9 mouse cellular contexts compared by ENCODE assay signal in the genomic region with DNA sequence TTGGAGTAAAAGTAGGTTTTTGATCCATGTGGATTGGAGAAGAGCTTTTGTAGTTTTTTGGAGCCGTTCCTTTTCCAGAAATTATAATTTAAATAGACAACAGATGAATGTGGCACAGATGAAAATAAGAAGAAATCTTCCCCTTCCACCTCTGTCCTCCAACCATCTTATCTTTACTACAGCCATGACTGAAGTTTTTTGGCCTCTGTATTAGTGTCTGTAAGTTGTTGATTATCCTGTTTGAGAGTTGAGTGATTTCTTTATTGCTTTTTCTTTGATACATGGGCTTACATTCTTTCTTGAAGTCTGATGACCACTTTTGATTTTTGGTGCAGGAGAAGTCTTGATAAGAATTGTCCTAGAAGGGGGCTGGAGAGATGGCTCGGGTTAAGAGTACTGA. TPM values are rescaled to one million over a fixed set of nuclear protein-coding genes. Genes with fewer than 3 reads are reported as not detected.
DNase-seq lines count a peak whose midpoint lies in the region; ATAC-seq lines count a peak whose summit lies in the region.
"Had no signal": no experiment of that assay in that cellular context is flagged by ENCODE, and none has a peak within 500 bp of the region (broad histone marks: within the 10 kb centered on the region; RNA-seq: fewer than 3 reads in every experiment).

No protein-coding gene starts in this region.

- H3K4me2 ChIP-seq in kidney, embryonic 16.5 days (replicated peaks; ENCODE audit: low read depth, low read length) = peak overlapping the region; percentile 66
- H3K4me2 ChIP-seq in embryonic facial prominence, embryonic 12.5 days (replicated peaks) = peak overlapping the region; percentile 66
- H3K4me2 ChIP-seq in midbrain, embryonic 15.5 days = peak overlapping the region; percentile 91

- DNase-seq in kidney, postnatal 4 days = no peak
- peak; percentile 19 for DNase-seq in induced T-regulatory cell, adult 2 months (ENCODE audit: low read depth)
- DNase-seq in adrenal gland, postnatal 10 days = no peak
- no peak for DNase-seq in frontal cortex, adult 2 months (ENCODE audit: extremely low spot score in 1 of 2, low spot score in 1 of 2)
- no peak for DNase-seq in layer of hippocampus, postnatal 25 days (ENCODE audit: extremely low spot score in 1 of 2, low spot score in 1 of 2)
- DNase-seq: cerebellum, postnatal 14 days had no signal

- H3K4me1 ChIP-seq in kidney, embryonic 16.5 days (ENCODE audit: insufficient read depth, low read length) = peaks cover 21% of the 10 kb centered on the region
- peaks cover 11% of the 10 kb centered on the region for H3K4me1 ChIP-seq in embryonic facial prominence, embryonic 12.5 days
- peaks cover 37% of the 10 kb centered on the region for H3K4me1 ChIP-seq in midbrain, embryonic 15.5 days

- no peak overlapping the region for H3K27ac ChIP-seq in kidney, embryonic 16.5 days (ENCODE audit: low read length)
- 0 out of 2 replicates have a peak overlapping the region, but pooled peaks have one; percentile 97 for H3K27ac ChIP-seq in embryonic facial prominence, embryonic 12.5 days
- H3K27ac ChIP-seq in midbrain, embryonic 15.5 days = no peak overlapping the region

- peak overlapping the region; percentile 95 for H3K4me3 ChIP-seq in kidney, embryonic 16.5 days (ENCODE audit: low read length)
- H3K4me3 ChIP-seq in embryonic facial prominence, embryonic 12.5 days = peak overlapping the region; percentile 69
- H3K4me3 ChIP-seq in midbrain, embryonic 15.5 days = peak overlapping the region; percentile 79

- ATAC-seq in kidney, embryonic 16.5 days (ENCODE audit: low FRiP score, low TSS enrichment) = no peak
- no peak for ATAC-seq in embryonic facial prominence, embryonic 12.5 days (ENCODE audit: insufficient number of reproducible peaks, insufficient read depth, low FRiP score, low TSS enrichment)
- ATAC-seq in midbrain, embryonic 15.5 days (replicated peaks) = no peak

- peak overlapping the region; percentile 92 for H3K9ac ChIP-seq in kidney, embryonic 16.5 days (replicated peaks; ENCODE audit: low read length)
- H3K9ac ChIP-seq in embryonic facial prominence, embryonic 12.5 days = peak overlapping the region; percentile 73
- no peak overlapping the region; the same call in 1 of the 2 replicates for H3K9ac ChIP-seq in midbrain, embryonic 15.5 days

- WGBS in kidney, embryonic 16.5 days = 67% methylated on average over 2 of the region's 2 CpGs
- WGBS in embryonic facial prominence, embryonic 12.5 days = 67% methylated on average over 2 of the region's 2 CpGs
- 73% methylated on average over 2 of the region's 2 CpGs for WGBS in midbrain, embryonic 15.5 days

- no peaks in the 10 kb centered on the region for H3K27me3 ChIP-seq in kidney, embryonic 16.5 days (ENCODE audit: insufficient read depth, low read length)
- no peaks in the 10 kb centered on the region for H3K27me3 ChIP-seq in embryonic facial prominence, embryonic 12.5 days
- no peaks in the 10 kb centered on the region for H3K27me3 ChIP-seq in midbrain, embryonic 15.5 days (replicated peaks)

- no peaks in the 10 kb centered on the region for H3K36me3 ChIP-seq in kidney, embryonic 16.5 days (ENCODE audit: insufficient read depth, low read length)
- H3K36me3 ChIP-seq in embryonic facial prominence, embryonic 12.5 days = no peaks in the 10 kb centered on the region
- H3K36me3 ChIP-seq in midbrain, embryonic 15.5 days (replicated peaks) = no peaks in the 10 kb centered on the region

- no peaks in the 10 kb centered on the region for H3K9me3 ChIP-seq in kidney, embryonic 16.5 days (ENCODE audit: low read length)
- H3K9me3 ChIP-seq in embryonic facial prominence, embryonic 12.5 days = no peaks in the 10 kb centered on the region
- no peaks in the 10 kb centered on the region for H3K9me3 ChIP-seq in midbrain, embryonic 15.5 days

RNA-seq across cellular contexts. Expression of gene Gatad2b, which starts 1.7 kb away (rescaled TPM):
- 11.3 and 15.4 TPM in 2 replicates for polyA plus RNA-seq in kidney, embryonic 16.5 days (2015; fragmentation: Nextera tagmentation; extraction: Ambion mirVana)
- 16.6 and 18.2 TPM in 2 replicates for polyA plus RNA-seq in embryonic facial prominence, embryonic 12.5 days (2016; fragmentation: Nextera tagmentation; extraction: Ambion mirVana)
- polyA plus RNA-seq in midbrain, embryonic 15.5 days (2015; fragmentation: Nextera tagmentation; extraction: Ambion mirVana) = 13.2 and 14.5 TPM in 2 replicates
- 10 to 100 TPM; 55.5 to 65.9 TPM for total RNA-seq in adrenal gland, postnatal 10 days (2021)
- polyA plus RNA-seq in frontal cortex, adult 2 months (2012; rRNA removed) = 33.4 and 38.4 TPM in 2 replicates
- total RNA-seq in layer of hippocampus, postnatal 25 days (2021) = 100 to 1,000 TPM in 1 of 2 experiments, 10 to 100 TPM in 1; 90.0 to 112 TPM

RNA-seq across cellular contexts. Expression of gene Dennd4b, which starts 29.7 kb away (rescaled TPM):
- polyA plus RNA-seq in kidney, embryonic 16.5 days (2015; fragmentation: Nextera tagmentation; extraction: Ambion mirVana) = 3.7 and 4.7 TPM in 2 replicates
- 5.7 and 8.0 TPM in 2 replicates for polyA plus RNA-seq in embryonic facial prominence, embryonic 12.5 days (2016; fragmentation: Nextera tagmentation; extraction: Ambion mirVana)
- 7.4 and 11.2 TPM in 2 replicates for polyA plus RNA-seq in midbrain, embryonic 15.5 days (2015; fragmentation: Nextera tagmentation; extraction: Ambion mirVana)
- total RNA-seq in adrenal gland, postnatal 10 days (2021) = 10 to 100 TPM in 1 of 2 experiments, 1 to 10 TPM in 1; 8.5 to 17.0 TPM
- polyA plus RNA-seq in frontal cortex, adult 2 months (2012; rRNA removed) = 38.1 and 43.1 TPM in 2 replicates
- total RNA-seq in layer of hippocampus, postnatal 25 days (2021) = 10 to 100 TPM; 31.6 to 34.1 TPM

RNA-seq across cellular contexts. Expression of gene Crtc2, which starts 40.7 kb away (rescaled TPM):
- 24.8 and 33.7 TPM in 2 replicates for polyA plus RNA-seq in kidney, embryonic 16.5 days (2015; fragmentation: Nextera tagmentation; extraction: Ambion mirVana)
- 20.3 and 21.7 TPM in 2 replicates for polyA plus RNA-seq in embryonic facial prominence, embryonic 12.5 days (2016; fragmentation: Nextera tagmentation; extraction: Ambion mirVana)
- 24.0 and 26.6 TPM in 2 replicates for polyA plus RNA-seq in midbrain, embryonic 15.5 days (2015; fragmentation: Nextera tagmentation; extraction: Ambion mirVana)
- total RNA-seq in adrenal gland, postnatal 10 days (2021) = 10 to 100 TPM; 36.1 to 47.7 TPM
- polyA plus RNA-seq in frontal cortex, adult 2 months (2012; rRNA removed) = 55.0 and 58.0 TPM in 2 replicates
- total RNA-seq in layer of hippocampus, postnatal 25 days (2021) = 10 to 100 TPM; 27.9 to 39.0 TPM

RNA-seq across cellular contexts. Expression of gene Slc39a1, which starts 46.7 kb away (rescaled TPM):
- polyA plus RNA-seq in kidney, embryonic 16.5 days (2015; fragmentation: Nextera tagmentation; extraction: Ambion mirVana) = 108 and 114 TPM in 2 replicates
- polyA plus RNA-seq in embryonic facial prominence, embryonic 12.5 days (2016; fragmentation: Nextera tagmentation; extraction: Ambion mirVana) = 63.3 and 63.5 TPM in 2 replicates
- polyA plus RNA-seq in midbrain, embryonic 15.5 days (2015; fragmentation: Nextera tagmentation; extraction: Ambion mirVana) = 48.4 and 52.1 TPM in 2 replicates
- total RNA-seq in adrenal gland, postnatal 10 days (2021) = 100 to 1,000 TPM; 114 to 118 TPM
- 33.7 and 36.1 TPM in 2 replicates for polyA plus RNA-seq in frontal cortex, adult 2 months (2012; rRNA removed)
- 10 to 100 TPM; 49.9 to 51.1 TPM for total RNA-seq in layer of hippocampus, postnatal 25 days (2021)

RNA-seq across cellular contexts. Expression of gene Creb3l4, which starts 51.3 kb away (rescaled TPM):
- 6.5 and 6.8 TPM in 2 replicates for polyA plus RNA-seq in kidney, embryonic 16.5 days (2015; fragmentation: Nextera tagmentation; extraction: Ambion mirVana)
- polyA plus RNA-seq in embryonic facial prominence, embryonic 12.5 days (2016; fragmentation: Nextera tagmentation; extraction: Ambion mirVana) = 8.5 and 9.7 TPM in 2 replicates
- 1.6 and 2.3 TPM in 2 replicates for polyA plus RNA-seq in midbrain, embryonic 15.5 days (2015; fragmentation: Nextera tagmentation; extraction: Ambion mirVana)
- total RNA-seq in adrenal gland, postnatal 10 days (2021) = under 1 TPM; 0.36 to 0.55 TPM
- polyA plus RNA-seq in frontal cortex, adult 2 months (2012; rRNA removed) = 0.29 and 0.38 TPM in 2 replicates
- not detected for total RNA-seq in layer of hippocampus, postnatal 25 days (2021)
